Mouse (Mus musculus): ENCODE results near the gene Itpr3.

DNA sequence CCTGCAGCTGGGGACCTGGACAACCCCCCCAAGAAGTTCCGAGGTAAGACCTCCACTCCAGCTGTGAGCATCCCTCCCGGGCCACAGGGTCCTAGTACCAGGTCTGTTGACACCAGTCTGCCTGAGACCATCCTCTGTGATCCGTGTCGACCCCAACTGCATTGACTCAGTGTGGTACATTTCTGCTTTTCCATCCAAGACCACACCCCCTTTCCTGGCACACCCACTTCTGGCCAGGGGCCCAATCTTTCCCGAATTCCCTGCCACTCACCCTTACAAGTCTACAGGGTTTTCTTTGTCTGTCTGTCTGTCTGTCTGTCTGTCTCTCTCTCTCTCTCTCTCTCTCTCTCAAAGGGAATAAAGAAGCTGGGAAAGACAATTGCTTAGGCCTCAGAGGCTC, 16.0 kb downstream of the Itpr3 start:
- no peak for TF ChIP-seq MAFK (IDR thresholded peaks at IDR 0.05; ENCODE audit: insufficient read depth, low read depth, low read length)
- no peak for TF ChIP-seq ZC3H11A (IDR thresholded peaks at IDR 0.05; ENCODE audit: borderline replicate concordance, low read depth, low read length)
- no peak for TF ChIP-seq ZNF384 (IDR thresholded peaks at IDR 0.05; ENCODE audit: low read depth, low read length)
- TF ChIP-seq HCFC1 (IDR thresholded peaks at IDR 0.05; ENCODE audit: borderline replicate concordance, insufficient read depth, low read length) = no peak

Measured in ES-E14 (cell line).